Mouse (Mus musculus) liver, embryonic 11.5 days (tissue): ENCODE results near the gene Cyp2t4. TPM values are rescaled to one million over a fixed set of nuclear protein-coding genes. Genes with fewer than 3 reads are reported as not detected.

ENCODE experiments used
- ATAC-seq: fragments of 200-750 bp; cut with Nextera tagmentation; replicated peaks from 2 replicates; pipeline ENCODE4 v1.8.0; 2017; ENCODE audit warnings: moderate number of reproducible peaks, mild to moderate bottlenecking, moderate TSS enrichment, moderate library complexity; ENCODE audit not compliant: low FRiP score
- DNase-seq: peaks from one replicate; pipeline ENCODE4 v3.0.0-alpha.2; 2017; ENCODE audit warnings: low spot score
- H3K27ac ChIP-seq: fragments of 300-500 bp; sonication (generic); 2 replicates; pipeline ENCODE4 v1.5.1; 2014; ENCODE audit warnings: mild to moderate bottlenecking, low read depth, low read length, control low read depth
- H3K27me3 ChIP-seq: fragments of 300-500 bp; sonication (generic); replicated peaks from 2 replicates; pipeline ENCODE4 v1.6.1; 2014; ENCODE audit warnings: low read length, mixed read lengths; ENCODE audit not compliant: control insufficient read depth, insufficient read depth
- H3K36me3 ChIP-seq: fragments of 300-500 bp; sonication (generic); 2 replicates; pipeline ENCODE4 v1.6.1; 2014; ENCODE audit warnings: mild to moderate bottlenecking, low read length, moderate library complexity, mixed read lengths; ENCODE audit not compliant: control insufficient read depth, insufficient read depth
- H3K4me1 ChIP-seq: fragments of 300-500 bp; sonication (generic); replicated peaks from 2 replicates; pipeline ENCODE4 v1.6.1; 2014; ENCODE audit warnings: low read length, mixed read lengths; ENCODE audit not compliant: control insufficient read depth, insufficient read depth
- H3K4me2 ChIP-seq: fragments of 300-500 bp; sonication (generic); 2 replicates; pipeline ENCODE4 v1.6.1; 2014; ENCODE audit warnings: mild to moderate bottlenecking, control low read depth, moderate library complexity
- H3K4me3 ChIP-seq: fragments of 300-500 bp; sonication (generic); 2 replicates; pipeline ENCODE4 v1.5.1; 2014; ENCODE audit warnings: low read depth, low read length, control low read depth
- H3K9ac ChIP-seq: fragments of 300-500 bp; sonication (generic); 2 replicates; pipeline ENCODE4 v1.6.1; 2014; ENCODE audit warnings: low read depth, low read length, control low read depth
- H3K9me3 ChIP-seq: fragments of 300-500 bp; sonication (generic); 2 replicates; pipeline ENCODE4 v1.6.1; 2016; ENCODE audit warnings: low read length, inconsistent platforms, mixed read lengths; ENCODE audit not compliant: control insufficient read depth
- WGBS: fragments of 180-500 bp; shearing (Covaris S2); extraction: QIAGEN DNeasy Blood & Tissue Kit; methylation state at CpG from one replicate; pipeline ENCODE4 v1.1.7; 2014; 5-methylcytosine and 5-hydroxymethylcytosine counted together
- polyA plus RNA-seq: library from polyadenylated mRNA; unstranded; fragments of >200 nt; fragmentation: Nextera tagmentation; extraction: Ambion mirVana; gene quantifications from 2 replicates; pipeline ENCODE4 v1.2.1, GENCODE M21; 2014

Gene Cyp2t4
- polyA plus RNA-seq, 1 experiment from 2014 or later, result not detected

GRCm38 (mm10) chr7:27164112-27164947, 10.8 kb downstream of the Cyp2t4 start:
- peaks cover 9% of the 10 kb centered on the region for H3K36me3 ChIP-seq
- peak overlapping the region; percentile 89 for H3K4me2 ChIP-seq
- H3K27ac ChIP-seq, result no peak overlapping the region
- H3K27me3 ChIP-seq, result no peaks in the 10 kb centered on the region
- DNase-seq (no peak), ATAC-seq (no peak)
- peaks cover 38% of the 10 kb centered on the region for H3K4me1 ChIP-seq
- peak overlapping the region; percentile 6; the same call in 1 of the 2 replicates for H3K4me3 ChIP-seq
- WGBS, result 84% methylated on average over 33 of the region's 33 CpGs
- H3K9me3 ChIP-seq, result no peaks in the 10 kb centered on the region
- peak overlapping the region; percentile 22; the same call in 1 of the 2 replicates for H3K9ac ChIP-seq

GRCm38 (mm10) chr7:27165007-27165655, 11.6 kb downstream of the Cyp2t4 start:
- Histone ChIP-seq H3K27me3 (no peaks in the 10 kb centered on the region), H3K9me3 (no peaks in the 10 kb centered on the region), H3K27ac (no peak overlapping the region; the same call in 1 of the 2 replicates), H3K9ac (peak overlapping the region; percentile 90), H3K4me3 (peak overlapping the region; percentile 76), H3K4me1 (peaks cover 38% of the 10 kb centered on the region), H3K36me3 (peaks cover 9% of the 10 kb centered on the region), H3K4me2 (peak overlapping the region; percentile 89)
- no peak for ATAC-seq
- no peak for DNase-seq
- 68% methylated on average over 23 of the region's 23 CpGs for WGBS

- 4% methylated on average over 8 of the region's 8 CpGs for WGBS
- DNase-seq (no peak), ATAC-seq (no peak)
- Histone ChIP-seq H3K9ac (peak overlapping the region; percentile 90), H3K4me2 (peak overlapping the region; percentile 89), H3K4me1 (peaks cover 38% of the 10 kb centered on the region), H3K9me3 (no peaks in the 10 kb centered on the region), H3K27ac (peak overlapping the region; percentile 93), H3K36me3 (peaks cover 9% of the 10 kb centered on the region), H3K27me3 (no peaks in the 10 kb centered on the region), H3K4me3 (peak overlapping the region; percentile 76)
Observed at GRCm38 (mm10) chr7:27165696-27166095, 12.2 kb downstream of the Cyp2t4 start.

GRCm38 (mm10) chr7:27166229-27166613, 12.7 kb downstream of the Cyp2t4 start:
- no peaks in the 10 kb centered on the region for H3K9me3 ChIP-seq
- H3K4me1 ChIP-seq, result peaks cover 35% of the 10 kb centered on the region
- peak overlapping the region; percentile 76 for H3K4me3 ChIP-seq
- H3K9ac ChIP-seq, result peak overlapping the region; percentile 90
- under 1% methylated on average over 12 of the region's 43 CpGs for WGBS
- ATAC-seq, result peak; percentile 79
- peak overlapping the region; percentile 93 for H3K27ac ChIP-seq
- H3K27me3 ChIP-seq, result no peaks in the 10 kb centered on the region
- peak; percentile 92 for DNase-seq
- H3K4me2 ChIP-seq, result peak overlapping the region; percentile 89
- H3K36me3 ChIP-seq, result peaks cover 11% of the 10 kb centered on the region

GRCm38 (mm10) chr7:27166614-27167474, 13.3 kb downstream of the Cyp2t4 start, which contains the start of gene Egln2:
TSS of gene Egln2 (minus strand) at chr7:27166802.
- 1% methylated on average over 51 of the region's 61 CpGs for WGBS
- peak; percentile 98 for DNase-seq
- Histone ChIP-seq H3K4me3 (peak within 1 kb of the TSS; percentile 76), H3K4me1 (peaks cover 35% of the 10 kb centered on the region), H3K27me3 (no peaks in the 10 kb centered on the region), H3K4me2 (peak within 1 kb of the TSS; percentile 89), H3K9ac (peak within 1 kb of the TSS; percentile 90), H3K27ac (peak within 1 kb of the TSS; percentile 93), H3K36me3 (peaks cover 13% of the 10 kb centered on the region), H3K9me3 (no peaks in the 10 kb centered on the region)
- ATAC-seq, result peak; percentile 83

- H3K27ac ChIP-seq, result peak overlapping the region; percentile 93
- H3K36me3 ChIP-seq, result peaks cover 13% of the 10 kb centered on the region
- H3K9me3 ChIP-seq, result no peaks in the 10 kb centered on the region
- H3K4me2 ChIP-seq, result peak overlapping the region; percentile 89
- peaks cover 33% of the 10 kb centered on the region for H3K4me1 ChIP-seq
- no peaks in the 10 kb centered on the region for H3K27me3 ChIP-seq
- no peak for ATAC-seq
- DNase-seq, result no peak
- peak overlapping the region; percentile 76 for H3K4me3 ChIP-seq
- 78% methylated on average over 11 of the region's 11 CpGs for WGBS
- H3K9ac ChIP-seq, result peak overlapping the region; percentile 90
Observed at GRCm38 (mm10) chr7:27167475-27168094, 14.1 kb downstream of the Cyp2t4 start.

- H3K9ac ChIP-seq, result no peak overlapping the region
- H3K36me3 ChIP-seq, result peaks cover 17% of the 10 kb centered on the region
- 86% methylated on average over 5 of the region's 5 CpGs for WGBS
Observed at GRCm38 (mm10) chr7:27168371-27168770, 14.9 kb downstream of the Cyp2t4 start.

GRCm38 (mm10) chr7:27170981-27171380, 17.5 kb downstream of the Cyp2t4 start:
- Histone ChIP-seq H3K27me3 (no peaks in the 10 kb centered on the region), H3K4me2 (no peak overlapping the region), H3K9me3 (no peaks in the 10 kb centered on the region), H3K4me1 (peaks cover 16% of the 10 kb centered on the region), H3K9ac (no peak overlapping the region), H3K36me3 (peaks cover 10% of the 10 kb centered on the region; the same call in 1 of the 2 replicates), H3K4me3 (no peak overlapping the region), H3K27ac (no peak overlapping the region)
- no peak for DNase-seq
- no peak for ATAC-seq
- WGBS, result 90% methylated on average over 3 of the region's 3 CpGs

More at GRCm38 (mm10) chr7:27168371-27168770, 14.9 kb downstream of the Cyp2t4 start:
- Histone ChIP-seq H3K4me1 (peaks cover 31% of the 10 kb centered on the region), H3K4me3 (no peak overlapping the region), H3K27me3 (no peaks in the 10 kb centered on the region), H3K4me2 (no peak overlapping the region), H3K27ac (peak overlapping the region; percentile 28; the same call in 1 of the 2 replicates), H3K9me3 (no peaks in the 10 kb centered on the region)
- ATAC-seq (no peak), DNase-seq (no peak)
